Mouse (Mus musculus) right cerebral cortex, postnatal 10 days (tissue): ENCODE data around the gene Slc39a7.
A peak's percentile ranks its signal among the peaks of the same experiment; 100 is the strongest.
"Not testable (repeated sequence)": the region's sequence is repeated elsewhere in the genome, so short reads cannot be mapped to it uniquely, and the experiment has no call there.

Experiments
- DNase-seq, 2 experiments: peaks; one replicate each; pipeline ENCODE4 v3.0.0; 2021; ENCODE audit warnings: low spot score in 2 of 2

The Slc39a7 gene

DNA sequence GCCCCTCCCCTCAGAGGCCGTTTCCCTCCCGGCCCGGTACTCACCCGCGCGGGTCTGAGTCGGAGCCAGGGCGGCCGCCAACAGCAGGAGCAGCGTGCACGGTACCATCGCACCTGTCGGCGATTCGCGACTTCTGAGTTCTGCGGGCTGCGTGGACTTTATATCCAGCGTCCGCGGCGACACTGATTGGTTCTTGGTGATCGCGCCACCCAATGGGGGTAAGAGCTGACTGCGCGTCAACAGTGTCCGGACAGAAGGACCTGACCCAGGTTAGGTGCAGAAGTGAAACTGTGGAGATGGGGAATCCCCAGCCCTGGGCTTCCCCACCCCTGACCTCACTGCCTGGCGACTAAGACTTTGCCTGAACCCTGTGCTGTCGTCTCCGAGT is 31.3 kb downstream of the Slc39a7 start, which contains the start of gene H2-K1:
H2-K1 (minus strand) TSS at position 198 of the 388 bp plus-strand sequence.
- peak; percentile 80 to 82 for DNase-seq

DNA sequence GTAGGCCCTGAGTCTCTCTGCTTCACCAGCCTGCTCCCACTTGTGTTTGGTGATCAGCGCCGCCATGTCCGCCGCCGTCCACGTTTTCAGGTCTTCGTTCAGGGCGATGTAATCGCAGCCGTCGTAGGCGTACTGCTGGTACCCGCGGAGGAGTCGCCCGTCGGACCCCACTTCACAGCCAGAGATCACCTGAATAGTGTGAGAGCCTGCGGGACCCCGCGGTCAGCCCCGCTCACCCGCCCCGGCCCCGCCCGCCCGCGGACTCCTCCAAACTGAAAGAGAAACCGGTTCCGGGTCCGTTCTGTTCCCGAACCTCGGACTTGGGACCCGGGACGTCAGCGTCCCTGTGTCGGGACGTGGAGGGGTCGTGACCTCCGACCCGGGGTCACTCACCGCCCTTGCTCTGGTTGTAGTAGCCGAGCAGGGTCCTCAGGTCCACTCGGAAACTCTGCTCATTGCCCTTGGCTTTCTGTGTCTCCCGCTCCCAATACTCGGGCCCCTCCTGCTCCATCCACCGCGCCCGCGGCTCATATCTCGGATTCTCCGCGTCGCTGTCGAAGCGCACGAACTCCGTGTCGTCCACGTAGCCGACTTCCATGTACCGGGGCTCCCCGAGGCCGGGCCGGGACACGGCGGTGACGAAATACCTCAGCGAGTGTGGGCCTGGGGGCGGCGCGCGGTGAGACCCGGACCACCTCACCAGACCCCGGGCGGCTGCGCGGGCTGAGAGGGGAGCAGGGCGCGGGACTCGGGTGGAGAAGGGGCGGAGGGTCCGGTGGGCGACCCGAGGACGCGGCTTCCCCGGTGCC is 31.9 kb downstream of the Slc39a7 start:
- peak in 1 of 2 experiments; percentile 46 for DNase-seq

DNA sequence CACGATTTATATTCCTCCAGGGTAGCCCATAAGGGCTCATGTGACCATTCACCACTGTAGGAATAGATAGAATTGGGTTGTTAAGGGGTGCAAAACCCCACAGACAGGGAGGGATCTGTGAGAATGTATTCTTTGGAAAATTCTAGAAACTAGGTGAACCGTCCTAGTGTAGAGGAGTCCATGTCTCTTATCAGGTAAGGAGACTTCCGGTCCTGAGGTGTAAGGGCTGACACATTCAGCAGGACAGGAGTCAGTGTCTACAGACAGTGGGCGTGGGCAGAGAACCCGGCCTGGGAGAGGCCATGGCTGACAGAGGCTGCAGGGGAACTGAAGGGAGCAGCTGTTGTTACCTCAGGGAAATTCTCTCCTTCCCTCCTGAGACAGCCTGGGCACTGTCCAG is 32.8 kb downstream of the Slc39a7 start:
- DNase-seq, result not testable (repeated sequence)

DNA sequence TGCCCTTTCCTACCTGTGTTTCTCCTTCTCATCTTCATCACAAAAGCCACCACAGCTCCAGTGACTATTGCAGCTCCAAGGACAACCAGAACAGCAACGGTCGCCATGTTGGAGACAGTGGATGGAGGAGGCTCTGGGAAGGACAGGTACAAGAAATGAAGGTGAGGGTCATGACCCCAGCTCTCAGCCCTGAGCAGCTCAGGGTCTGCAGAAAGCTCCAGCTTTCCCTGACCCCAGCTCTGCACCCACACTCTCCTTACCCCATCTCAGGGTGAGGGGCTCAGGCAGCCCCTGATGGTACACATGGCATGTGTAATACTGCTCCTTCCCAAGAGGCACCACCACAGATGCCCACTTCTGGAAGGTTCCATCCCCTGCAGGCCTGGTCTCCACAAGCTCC is 34.5 kb downstream of the Slc39a7 start:
- DNase-seq, result not testable (repeated sequence)

DNA sequence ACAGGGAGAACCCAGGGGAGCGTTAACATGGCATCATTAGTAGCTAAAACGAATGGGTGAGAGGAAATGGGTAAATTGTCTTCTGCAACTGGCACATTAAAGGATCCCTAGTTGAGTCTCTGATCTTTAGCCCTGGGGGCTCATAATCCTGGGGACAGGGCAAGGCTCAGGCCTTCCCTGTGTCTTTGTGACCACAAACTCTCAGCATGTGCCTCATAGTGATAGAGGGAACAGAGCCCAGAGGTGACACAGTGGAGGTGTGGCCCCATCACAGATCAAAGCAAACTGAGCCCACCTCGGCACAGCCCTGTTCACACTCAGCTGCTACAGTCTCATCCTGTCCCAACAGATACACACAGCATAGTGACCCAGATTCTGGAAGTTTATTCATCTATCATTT is 35.8 kb downstream of the Slc39a7 start:
- no peak for DNase-seq

DNA sequence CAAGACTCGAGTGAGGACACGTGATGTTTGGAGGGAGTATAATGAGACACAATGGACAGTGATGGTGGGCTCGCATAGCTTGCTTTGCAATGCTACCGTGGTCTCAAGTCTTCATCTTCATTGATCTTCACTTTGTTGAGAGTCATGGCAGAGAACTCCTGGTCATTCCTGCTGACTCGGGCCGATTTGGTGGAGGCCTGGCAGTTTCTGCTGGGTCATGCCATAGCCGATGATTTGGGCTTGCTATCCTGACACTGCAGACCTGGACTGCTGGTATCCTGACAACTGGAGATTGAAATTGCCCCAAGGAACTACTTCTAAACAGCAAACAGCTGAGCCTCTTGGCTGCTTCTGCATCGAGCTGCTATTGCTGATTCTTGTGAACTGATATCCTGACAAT is 36.5 kb downstream of the Slc39a7 start:
- DNase-seq, result no peak

DNA sequence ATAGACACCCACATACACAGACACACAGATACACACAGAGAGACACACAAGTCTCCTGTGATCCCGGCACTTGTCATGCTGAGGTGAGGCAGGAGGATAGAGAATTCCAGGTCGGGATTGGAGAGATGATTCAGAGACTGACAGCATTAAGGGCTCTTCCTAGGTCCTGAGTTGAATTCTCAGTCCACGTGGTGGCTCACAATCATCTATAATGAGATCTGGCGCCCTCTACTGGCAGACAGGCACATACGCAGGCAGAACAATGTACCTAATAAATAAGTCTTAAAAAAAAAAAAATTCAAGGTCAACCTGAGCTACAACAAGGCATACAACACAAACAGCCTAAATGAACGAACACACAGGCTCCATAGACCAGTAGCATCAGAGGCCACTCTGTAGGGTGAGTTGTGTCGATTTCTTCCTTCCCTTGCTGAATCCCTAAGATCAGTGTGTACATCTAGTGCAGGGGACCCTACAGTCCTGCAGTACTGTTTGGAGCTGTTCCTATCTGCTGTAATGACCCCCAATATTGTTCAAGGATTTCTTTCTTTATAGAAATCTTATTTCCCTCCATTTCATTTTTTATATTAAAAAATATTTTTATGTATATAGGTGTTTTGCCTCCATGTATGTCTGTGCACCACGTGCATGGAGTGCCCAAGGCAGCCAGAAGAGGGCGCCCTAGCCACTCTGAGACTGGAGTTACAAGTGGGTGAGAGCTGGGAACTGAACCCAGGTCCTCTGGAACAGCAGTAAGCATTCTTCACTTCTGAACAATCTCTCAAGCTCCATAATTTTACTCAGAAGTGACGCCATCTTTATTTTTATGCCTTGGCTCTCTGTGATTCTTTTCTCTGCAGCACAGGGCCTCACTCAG is 39.5 kb downstream of the Slc39a7 start:
- DNase-seq, result peak in 1 of 2 experiments; percentile 47

DNA sequence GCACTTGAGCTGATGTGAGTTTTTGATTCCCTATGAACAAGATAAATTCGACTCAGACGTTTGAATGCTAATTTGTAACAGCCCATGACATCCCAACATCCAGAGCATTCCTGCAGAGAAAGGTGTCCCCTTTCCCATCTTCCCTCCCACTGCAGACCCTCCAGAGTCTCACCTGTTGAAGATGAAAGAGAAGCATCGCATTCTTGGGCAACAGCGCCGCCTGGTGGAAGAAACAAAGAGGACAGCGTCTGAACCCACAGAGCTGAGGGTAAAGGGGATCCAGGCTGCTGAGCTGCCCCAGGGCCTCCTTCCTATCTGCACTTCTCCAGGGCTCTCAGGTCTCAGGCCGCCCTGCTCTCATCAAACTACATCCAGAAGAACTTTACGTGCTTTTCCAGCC is 49.3 kb downstream of the Slc39a7 start:
- not testable (repeated sequence) for DNase-seq

DNA sequence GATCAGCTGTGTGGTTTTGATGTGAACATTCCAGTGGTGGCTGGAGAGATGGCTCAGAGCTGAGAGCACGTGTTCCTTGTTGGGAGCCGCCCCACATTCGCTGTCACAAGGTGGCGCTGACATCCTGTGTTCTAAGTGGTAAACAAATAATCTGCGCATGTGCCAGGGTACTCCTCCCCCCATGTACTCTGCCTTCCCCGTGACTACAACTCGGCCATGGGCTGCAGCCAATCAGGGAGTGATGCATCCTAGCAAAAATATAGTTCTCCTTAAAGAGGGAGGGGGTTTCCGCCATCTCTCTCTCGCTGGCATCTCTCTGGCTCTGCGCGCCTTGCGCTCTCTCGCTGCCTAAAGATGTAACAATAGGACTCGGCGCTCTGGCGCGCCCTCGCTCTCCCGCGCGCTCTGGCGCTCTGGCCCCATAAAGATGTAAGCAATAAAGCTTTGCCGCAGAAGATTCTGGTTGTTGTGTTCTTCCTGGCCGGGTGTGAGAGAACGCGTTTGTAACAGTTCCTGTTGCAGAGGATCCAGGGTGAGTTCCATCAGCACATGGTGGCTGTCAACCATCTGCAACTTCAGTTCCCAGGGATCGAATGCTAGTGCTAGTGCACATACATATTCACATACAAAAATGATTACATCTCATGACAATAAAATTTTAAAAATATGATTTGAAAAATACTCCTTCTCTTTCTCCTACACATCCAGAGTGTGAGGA is 50.1 kb downstream of the Slc39a7 start:
- DNase-seq, result peak; percentile 92 to 94

DNA sequence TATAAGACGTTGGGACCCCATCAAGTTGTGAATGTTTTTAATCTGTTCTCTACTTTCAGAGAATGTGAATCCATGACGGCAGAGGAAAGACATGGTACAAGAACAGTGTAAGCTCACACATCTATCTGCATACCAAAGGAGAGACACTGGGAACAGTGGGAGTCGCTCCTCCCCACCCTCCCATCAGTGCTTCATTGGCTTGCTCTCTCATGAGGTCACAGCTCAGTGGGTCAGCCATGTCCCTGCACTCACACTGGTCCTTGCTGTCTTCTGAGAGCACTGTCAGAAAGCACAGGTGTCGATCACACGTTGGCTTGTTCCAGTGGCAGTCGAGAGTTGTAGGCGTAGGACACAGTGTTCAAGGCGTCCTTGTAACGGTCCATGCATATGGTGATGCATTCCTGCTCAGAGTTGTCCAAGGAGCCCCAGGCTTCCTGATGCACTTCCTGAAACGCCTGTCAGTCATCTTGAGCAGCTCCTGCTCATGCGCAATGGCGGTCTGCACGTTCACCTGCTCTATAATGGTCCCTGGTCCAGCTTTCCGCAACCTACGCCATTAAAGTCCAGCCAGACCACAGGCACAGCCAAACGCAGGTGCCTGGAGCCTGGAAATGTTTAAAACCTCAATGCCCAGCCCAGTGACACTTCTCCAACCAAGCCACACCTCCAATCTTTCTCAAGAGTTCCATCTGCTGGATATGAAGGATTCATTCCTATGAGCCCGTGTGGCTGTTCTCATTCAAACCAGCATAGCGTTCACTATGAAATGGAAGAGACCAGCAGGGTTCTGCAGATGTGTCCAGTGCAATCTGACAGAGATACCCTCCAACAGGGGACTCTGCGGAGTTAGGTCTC is 51.1 kb downstream of the Slc39a7 start:
- no peak for DNase-seq

DNA sequence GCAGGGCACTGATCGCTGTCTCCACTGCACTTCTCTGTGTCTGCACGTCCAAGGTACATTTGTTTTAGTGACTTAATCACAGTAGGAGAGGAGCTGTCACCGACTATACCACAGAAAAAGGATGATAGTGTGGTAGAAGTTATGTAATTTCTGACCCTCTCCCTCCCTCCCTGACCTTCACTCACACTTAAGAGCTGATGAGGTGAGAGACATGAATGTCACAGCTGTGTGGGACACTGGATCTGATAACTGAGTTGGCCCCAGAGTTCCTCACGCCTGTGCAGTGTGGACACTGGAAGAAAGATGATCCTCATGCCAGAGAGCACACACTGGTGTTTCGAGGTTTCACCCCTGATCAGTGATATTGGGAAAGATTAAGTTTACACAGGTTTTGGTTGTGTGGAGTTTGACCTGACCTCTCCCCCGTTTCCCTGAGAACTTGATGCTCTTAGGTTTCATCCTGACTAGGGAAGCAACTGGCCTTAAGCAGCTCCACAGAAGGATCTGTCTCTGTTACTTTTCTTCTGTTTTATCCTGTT is 51.9 kb downstream of the Slc39a7 start:
- no peak for DNase-seq

DNA sequence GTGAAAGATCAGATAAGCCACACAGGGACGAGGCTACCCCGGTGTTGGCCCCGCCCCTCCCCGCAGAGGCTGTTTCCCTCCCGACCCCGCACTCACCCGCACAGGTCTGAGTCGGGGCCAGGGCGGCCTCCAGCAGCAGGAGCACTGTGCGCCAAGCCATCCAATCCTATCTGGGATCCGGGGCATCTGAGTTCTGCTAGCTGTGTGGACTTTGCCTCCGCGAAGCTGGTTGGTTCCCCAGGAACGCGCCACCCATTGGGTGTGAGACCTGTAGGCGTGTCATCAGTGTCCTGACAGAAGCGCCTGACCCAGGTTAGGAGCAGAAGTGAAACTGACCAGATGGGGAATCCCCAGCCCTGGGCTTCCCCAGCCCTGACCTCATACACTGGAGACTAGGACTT is 52.9 kb downstream of the Slc39a7 start:
- peak in 1 of 2 experiments; percentile 63 for DNase-seq
